Mouse (Mus musculus): ENCODE results near the gene Filip1.

DNA sequence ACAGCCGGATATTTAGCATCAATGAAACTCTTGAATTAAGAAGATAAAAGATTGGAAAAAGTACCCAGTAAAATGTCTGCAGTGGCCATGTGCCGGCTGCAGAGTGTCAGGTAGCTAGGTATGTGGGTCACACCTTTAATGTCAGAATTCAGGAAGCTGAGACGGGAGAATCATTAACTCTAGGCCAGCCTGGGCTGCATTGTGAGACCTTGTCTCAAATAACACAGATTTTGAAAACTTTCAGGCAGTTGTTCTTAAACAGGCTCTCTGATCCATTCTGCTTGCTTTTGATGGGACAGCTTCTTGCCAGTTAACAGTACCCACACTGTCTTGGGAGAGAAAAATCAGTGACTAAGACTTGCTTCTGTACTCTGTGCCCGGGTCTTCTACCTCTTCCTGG, 43.1 kb downstream of the Filip1 start:
- TF ChIP-seq CTCF (IDR thresholded peaks at IDR 0.05; ENCODE audit: extremely low read depth, insufficient read depth, low read length), result no peak
- no peak for TF ChIP-seq POLR2A (IDR thresholded peaks at IDR 0.05; ENCODE audit: extremely low read depth, insufficient read depth, low read length)
